Mouse (Mus musculus) gastrocnemius, adult 2 months (tissue): ENCODE measurements around the gene Ctla2a. TPM values are rescaled to one million over a fixed set of nuclear protein-coding genes. Genes with fewer than 3 reads are reported as not detected.
"Not testable (repeated sequence)": the region's sequence is repeated elsewhere in the genome, so short reads cannot be mapped to it uniquely, and the experiment has no call there.

Experiments used
- DNase-seq: peaks from one replicate; pipeline ENCODE4 v3.0.0; 2022
- H3K27ac ChIP-seq: fragments of 200-600 bp; 2 replicates; pipeline ENCODE4 v1.8.1; 2022; ENCODE audit warnings: mild to moderate bottlenecking
- H3K4me3 ChIP-seq: fragments of 200-600 bp; 2 replicates; pipeline ENCODE4 v1.8.1; 2022; ENCODE audit warnings: mild to moderate bottlenecking, moderate library complexity
- CTCF ChIP-seq: fragments of 200-600 bp; IDR thresholded peaks from 2 replicates; pipeline ENCODE4 v1.8.1; 2022; ENCODE audit warnings: antibody characterized with exemption, mild to moderate bottlenecking, moderate library complexity
- intact Hi-C: fragments of 180-260 bp; cut with DNase I; formaldehyde crosslinking; loops from one replicate; pipeline ENCODE4 v1.15.1; 2025
- long read RNA-seq, 2 experiments: library from polyadenylated mRNA; stranded (forward); transcript quantifications; one replicate each; pipeline ENCODE4 v2.0.0; 2021
- total RNA-seq, 2 experiments: library from RNA; stranded (reverse); gene quantifications; 2 replicates each; pipeline ENCODE4 v1.2.3; 2021

Ctla2a gene
- 10 to 100 TPM; 29.3 to 29.6 TPM for total RNA-seq
- long read RNA-seq, experiment 1, transcript Ctla2a-201 (5 exons, 1,373 nt), result major isoform, 16 of 18 reads
- long read RNA-seq, experiment 1, partial matches to known transcripts, result 0 of 18 reads
- long read RNA-seq, experiment 1, other reads (novel, unspliced or antisense), result 1 of 18 reads
- long read RNA-seq, experiment 2, transcript Ctla2a-201 (5 exons, 1,373 nt), result major isoform, 17 of 18 reads
- long read RNA-seq, experiment 2, partial matches to known transcripts, result 0 of 18 reads
- long read RNA-seq, experiment 2, other reads (novel, unspliced or antisense), result 0 of 18 reads

- DNase-seq, result peak; percentile 25
- intact Hi-C loops, result loop anchor here (1.0 kb wide), 1 partner anchor 39 kb away; the partner anchor contains the start of gene Ctla2b
- H3K27ac ChIP-seq, result peak within 1 kb of the TSS; percentile 80
- no peak for TF ChIP-seq CTCF
- peak within 1 kb of the TSS; percentile 59 for H3K4me3 ChIP-seq
These were observed at the start of gene Ctla2a, which contains the start of gene Gm49391 for GRCm38 (mm10) chr13:60936500-60936901. Gene Ctla2a, minus strand, starts transcription at chr13:60936625. Gene Gm49391, minus strand, starts transcription at chr13:60936571.

- intact Hi-C loops, H3K4me3 ChIP-seq, DNase-seq, H3K27ac ChIP-seq: not testable (repeated sequence)
- TF ChIP-seq CTCF, result 0 out of 2 replicates have a peak, but pooled peaks have one; percentile 11
These were observed 35.9 kb upstream of the Ctla2a start for GRCm38 (mm10) chr13:60972319-60972718.

- intact Hi-C loops, H3K27ac ChIP-seq, H3K4me3 ChIP-seq, DNase-seq: not testable (repeated sequence)
- TF ChIP-seq CTCF, result peak; percentile 17; the same call in 1 of the 2 replicates
These were observed 27.6 kb upstream of the Ctla2a start for GRCm38 (mm10) chr13:60963985-60964384.

DNA sequence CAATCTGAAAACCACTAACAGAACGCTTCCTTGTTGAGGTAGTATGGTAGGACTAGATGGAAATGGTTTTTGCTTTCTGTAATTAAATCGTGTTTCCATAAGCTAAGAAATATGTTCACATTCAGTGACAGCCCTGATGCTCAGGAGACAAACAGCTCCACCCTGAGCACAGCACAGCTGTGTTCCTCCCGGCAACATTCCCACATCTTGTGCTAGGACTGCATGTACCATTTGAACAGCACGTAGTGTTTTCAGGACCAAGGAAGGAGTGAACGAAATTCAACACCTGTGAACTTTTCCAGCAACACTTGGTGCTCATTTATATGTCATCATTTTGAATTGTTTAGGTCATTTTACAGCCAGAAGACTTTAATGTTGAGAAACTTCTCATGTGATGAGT lies 25.3 kb upstream of the Ctla2a start:
- no peak overlapping the region for H3K4me3 ChIP-seq
- TF ChIP-seq CTCF, result no peak
- intact Hi-C loops, result no loop called here
- DNase-seq, result no peak
- H3K27ac ChIP-seq, result no peak overlapping the region

GRCm38 (mm10) chr13:60941884-60942283 lies 5.5 kb upstream of the Ctla2a start, which contains the start of gene Tpbpa:
Gene Tpbpa, minus strand, starts transcription at chr13:60941984.
- intact Hi-C loops, H3K27ac ChIP-seq, DNase-seq, H3K4me3 ChIP-seq: not testable (repeated sequence)

- H3K27ac ChIP-seq, result peak within 1 kb of the TSS; percentile 80
- intact Hi-C loops, DNase-seq: not testable (repeated sequence)
- H3K4me3 ChIP-seq, result peak within 1 kb of the TSS; percentile 59
These were observed 935 bp downstream of the Ctla2a start, which contains the start of gene Gm49393 for GRCm38 (mm10) chr13:60935490-60935889. Gene Gm49393, minus strand, starts transcription at chr13:60935590.

DNA sequence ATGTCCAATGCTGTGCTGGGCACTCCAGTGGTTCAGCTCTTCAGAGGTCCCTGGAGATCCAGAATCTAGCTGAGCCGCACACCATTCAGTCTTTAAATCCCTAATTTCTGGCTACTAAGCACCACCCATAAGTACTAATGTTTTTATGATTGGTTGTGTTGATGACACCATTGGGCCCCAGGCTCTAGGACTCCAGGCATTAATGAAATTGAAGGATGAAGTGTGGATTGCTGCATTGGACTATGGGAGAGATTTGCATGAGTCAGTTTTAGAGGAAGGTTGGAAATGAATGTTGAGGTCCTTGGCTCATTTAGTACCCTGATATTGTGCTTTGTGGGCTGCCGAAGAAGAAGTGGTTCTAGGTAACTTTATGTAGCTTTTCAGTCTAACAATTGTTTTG lies 31.6 kb downstream of the Ctla2a start, which contains the start of gene Tpbpb:
Gene Tpbpb, minus strand, starts transcription at position 101 of the 400 bp plus-strand sequence.
- intact Hi-C loops, H3K4me3 ChIP-seq, H3K27ac ChIP-seq: not testable (repeated sequence)

DNA sequence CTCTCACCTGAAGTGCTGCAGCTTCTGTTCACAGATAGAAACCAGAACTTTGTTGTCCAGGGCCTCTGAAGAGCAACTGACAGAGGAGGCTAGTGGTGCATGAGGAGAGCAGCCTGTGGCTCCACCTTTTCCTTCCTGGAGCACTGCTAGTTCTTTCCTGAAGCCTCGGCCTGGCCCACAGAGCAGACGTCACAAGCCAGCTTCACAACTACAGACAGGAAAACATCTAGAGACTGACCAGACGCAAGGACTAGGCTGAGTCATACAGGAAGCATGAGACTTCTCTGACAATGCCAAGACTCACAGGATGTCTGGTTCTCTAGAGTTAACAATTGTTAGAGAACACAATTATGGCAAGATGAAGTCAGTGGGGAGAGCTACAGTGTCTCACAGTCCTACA lies 39.1 kb downstream of the Ctla2a start, which contains the start of gene Ctla2b:
Gene Ctla2b, minus strand, starts transcription at position 120 of the 400 bp plus-strand sequence.
- H3K4me3 ChIP-seq, result peak within 1 kb of the TSS; percentile 54
- DNase-seq, result peak; percentile 56
- peak within 1 kb of the TSS; percentile 81 for H3K27ac ChIP-seq
- TF ChIP-seq CTCF, result no peak
- intact Hi-C loops, result loop anchor here (1.0 to 10.0 kb wide), 2 partner anchors 39 to 53 kb away; partner anchors contain the start of genes Ctla2a and Gm49391

More for the DNA sequence above, 31.6 kb downstream of the Ctla2a start, which contains the start of gene Tpbpb:
- DNase-seq, result not testable (repeated sequence)

- not testable (repeated sequence) for DNase-seq
- peak within 1 kb of the TSS; percentile 54 for H3K4me3 ChIP-seq
- intact Hi-C loops, result loop anchor here (1.0 to 10.0 kb wide), 2 partner anchors 40 to 52 kb away; partner anchors contain the start of genes Ctla2a and Gm49391
These were observed 39.6 kb downstream of the Ctla2a start, which contains the start of gene Gm49392 for GRCm38 (mm10) chr13:60896794-60897193. Gene Gm49392, minus strand, starts transcription at chr13:60896894.

GRCm38 (mm10) chr13:60895406-60896160 lies 40.8 kb downstream of the Ctla2a start:
- intact Hi-C loops, result loop anchor here (10.0 kb wide), 1 partner anchor 51 kb away; no protein-coding TSS in a partner anchor
- Histone ChIP-seq H3K4me3 (no peak overlapping the region), H3K27ac (no peak overlapping the region)
- DNase-seq, result no peak
- TF ChIP-seq CTCF, result no peak

More at GRCm38 (mm10) chr13:60896794-60897193, 39.6 kb downstream of the Ctla2a start, which contains the start of gene Gm49392:
- H3K27ac ChIP-seq, result peak within 1 kb of the TSS; percentile 81

DNA sequence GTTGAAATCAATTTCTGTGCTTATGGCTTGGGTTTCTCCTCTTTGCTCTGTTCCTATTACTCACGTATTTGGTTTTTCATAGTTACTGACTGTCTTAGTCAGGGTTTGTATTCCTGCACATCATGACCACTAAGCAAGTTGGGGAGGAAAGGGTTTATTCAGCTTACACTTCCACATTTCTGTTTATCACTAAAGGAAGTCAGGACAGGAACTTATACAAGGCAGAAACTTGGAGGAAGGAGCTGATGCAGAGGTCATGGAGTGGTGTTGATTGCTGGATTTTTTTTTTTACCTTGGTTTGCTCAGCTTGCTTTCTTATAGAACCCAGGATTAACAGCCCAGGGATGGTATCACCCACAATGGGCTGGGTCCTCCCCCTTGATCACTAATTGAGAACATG lies 44.1 kb downstream of the Ctla2a start:
- no peak for DNase-seq
- Histone ChIP-seq H3K4me3 (no peak overlapping the region), H3K27ac (no peak overlapping the region)
- TF ChIP-seq CTCF, result no peak
- intact Hi-C loops, result loop anchor here (10.0 kb wide), 1 partner anchor 48 kb away; no protein-coding TSS in a partner anchor

Other genes with a start within 250 kb of the Ctla2a start
- not detected for gene BC051665, start 150.3 kb downstream of the Ctla2a start, total RNA-seq
- gene Ctsll3, start 133.8 kb downstream of the Ctla2a start, total RNA-seq, result not detected
- gene 4930486L24Rik, start 72.2 kb downstream of the Ctla2a start, total RNA-seq, result under 1 TPM in 1 of 2 experiments, not detected in 1; 0.66 TPM
- gene Gm49392, start 39.7 kb downstream of the Ctla2a start, total RNA-seq, result under 1 TPM in 1 of 2 experiments, not detected in 1; 0.42 TPM
- gene Ctla2b, start 39.2 kb downstream of the Ctla2a start, total RNA-seq, result 1 to 10 TPM; 1.5 to 1.9 TPM
- gene Tpbpb, start 31.7 kb downstream of the Ctla2a start, total RNA-seq, result not detected
- gene Gm49393, start 1.0 kb downstream of the Ctla2a start, total RNA-seq, result under 1 TPM in 1 of 2 experiments, not detected in 1; 0.67 TPM
- gene Gm49391, start 54 bp downstream of the Ctla2a start, total RNA-seq, result 1 to 10 TPM in 1 of 2 experiments, not detected in 1; 4.7 TPM
- gene Tpbpa, start 5.4 kb upstream of the Ctla2a start, total RNA-seq, result not detected
- gene Ctsj, start 69.3 kb upstream of the Ctla2a start, total RNA-seq, result not detected
- gene Ctsq, start 104.0 kb upstream of the Ctla2a start, total RNA-seq, result not detected
- gene Ctsr, start 227.6 kb upstream of the Ctla2a start, total RNA-seq, result not detected